Mouse (Mus musculus) embryonic facial prominence, embryonic 12.5 days (tissue): Measurements from ENCODE around the gene Arid3b. TPM values are rescaled to one million over a fixed set of nuclear protein-coding genes. Genes with fewer than 3 reads are reported as not detected.

Experiments used
- ATAC-seq: fragments of 200-750 bp; cut with Nextera tagmentation; 2 replicates; pipeline ENCODE4 v1.8.0; 2017; ENCODE audit not compliant: insufficient number of reproducible peaks, insufficient read depth, low FRiP score, low TSS enrichment
- H3K27ac ChIP-seq: fragments of 300-500 bp; sonication (generic); 2 replicates; pipeline ENCODE4 v1.5.1; 2016; ENCODE audit warnings: mild to moderate bottlenecking
- H3K27me3 ChIP-seq: fragments of 300-500 bp; sonication (generic); 2 replicates; pipeline ENCODE4 v1.6.1; 2016; ENCODE audit warnings: mild to moderate bottlenecking, moderate library complexity
- H3K36me3 ChIP-seq: fragments of 300-500 bp; sonication (generic); 2 replicates; pipeline ENCODE4 v1.6.1; 2016; ENCODE audit warnings: mild to moderate bottlenecking
- H3K4me1 ChIP-seq: fragments of 300-500 bp; sonication (generic); 2 replicates; pipeline ENCODE4 v1.6.1; 2016
- H3K4me2 ChIP-seq: fragments of 300-500 bp; sonication (generic); replicated peaks from 2 replicates; pipeline ENCODE4 v1.6.1; 2016; ENCODE audit warnings: mild to moderate bottlenecking, moderate library complexity
- H3K4me3 ChIP-seq: fragments of 300-500 bp; sonication (generic); 2 replicates; pipeline ENCODE4 v1.5.1; 2016; ENCODE audit warnings: mild to moderate bottlenecking
- H3K9ac ChIP-seq: fragments of 300-500 bp; sonication (generic); 2 replicates; pipeline ENCODE4 v1.6.1; 2016; ENCODE audit warnings: mild to moderate bottlenecking, moderate library complexity
- H3K9me3 ChIP-seq: fragments of 300-500 bp; sonication (generic); 2 replicates; pipeline ENCODE4 v1.6.1; 2016; ENCODE audit warnings: mild to moderate bottlenecking, moderate library complexity
- WGBS: fragments of 180-500 bp; shearing (Covaris S2); methylation state at CpG from one replicate; pipeline ENCODE4 v1.1.7; 2016; 5-methylcytosine and 5-hydroxymethylcytosine counted together
- polyA plus RNA-seq: library from polyadenylated mRNA; unstranded; fragments of >200 nt; fragmentation: Nextera tagmentation; extraction: Ambion mirVana; gene quantifications from 2 replicates; pipeline ENCODE4 v1.2.1, GENCODE M21; 2016

Arid3b gene
- polyA plus RNA-seq, 1 experiment from 2014 or later, result 13.6 TPM

DNA sequence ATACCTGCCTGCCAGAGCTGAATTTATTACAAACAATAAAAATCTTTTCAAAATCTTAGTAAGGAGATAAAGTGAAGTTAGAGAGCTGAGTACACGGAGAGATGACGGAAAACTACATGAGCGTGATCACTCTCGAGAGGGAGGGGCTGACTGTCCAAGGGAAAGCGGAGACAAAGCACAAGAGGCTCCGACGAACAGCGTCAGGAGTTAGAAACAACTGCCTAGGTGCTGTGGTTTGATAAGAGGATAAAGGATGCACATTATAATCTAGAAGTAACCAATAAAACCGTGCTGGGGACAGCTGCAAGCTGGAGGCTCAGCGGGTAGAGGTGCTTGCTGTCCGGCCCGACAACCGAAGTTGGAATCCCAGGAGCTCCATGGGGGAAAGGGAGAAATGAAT, 13.8 kb downstream of the Arid3b start:
- no peak overlapping the region for H3K4me3 ChIP-seq
- ATAC-seq, result no peak
- H3K27ac ChIP-seq, result no peak overlapping the region
- H3K36me3 ChIP-seq, result no peaks in the 10 kb centered on the region
- H3K9ac ChIP-seq, result no peak overlapping the region
- H3K4me1 ChIP-seq, result peaks cover 20% of the 10 kb centered on the region
- WGBS, result 75% methylated on average over 13 of the region's 13 CpGs
- H3K4me2 ChIP-seq, result no peak overlapping the region
- no peaks in the 10 kb centered on the region for H3K27me3 ChIP-seq
- no peaks in the 10 kb centered on the region for H3K9me3 ChIP-seq

- Histone ChIP-seq H3K4me1 (peaks cover 41% of the 10 kb centered on the region), H3K4me3 (no peak overlapping the region), H3K27ac (no peak overlapping the region), H3K4me2 (no peak overlapping the region), H3K27me3 (no peaks in the 10 kb centered on the region), H3K36me3 (no peaks in the 10 kb centered on the region), H3K9me3 (no peaks in the 10 kb centered on the region), H3K9ac (no peak overlapping the region)
- 39% methylated on average over 16 of the region's 16 CpGs for WGBS
- no peak for ATAC-seq
Observed at GRCm38 (mm10) chr9:57820186-57821080, 16.2 kb downstream of the Arid3b start.

- Histone ChIP-seq H3K27ac (peak overlapping the region; percentile 46; the same call in 1 of the 2 replicates), H3K9me3 (no peaks in the 10 kb centered on the region), H3K4me3 (no peak overlapping the region), H3K27me3 (no peaks in the 10 kb centered on the region), H3K4me2 (peak overlapping the region; percentile 16; the same call in 1 of the 2 replicates), H3K4me1 (peaks cover 72% of the 10 kb centered on the region), H3K36me3 (no peaks in the 10 kb centered on the region), H3K9ac (no peak overlapping the region)
- ATAC-seq, result no peak
- 5% methylated on average over 6 of the region's 6 CpGs for WGBS
Observed at GRCm38 (mm10) chr9:57817220-57817667, 19.3 kb downstream of the Arid3b start.

GRCm38 (mm10) chr9:57814866-57815265, 21.7 kb downstream of the Arid3b start:
- no peak overlapping the region for H3K9ac ChIP-seq
- H3K36me3 ChIP-seq, result no peaks in the 10 kb centered on the region
- WGBS, result 35% methylated on average over 3 of the region's 3 CpGs
- H3K4me3 ChIP-seq, result no peak overlapping the region
- H3K4me1 ChIP-seq, result peaks cover 70% of the 10 kb centered on the region
- H3K4me2 ChIP-seq, result no peak overlapping the region
- no peaks in the 10 kb centered on the region for H3K9me3 ChIP-seq
- no peak overlapping the region for H3K27ac ChIP-seq
- no peaks in the 10 kb centered on the region for H3K27me3 ChIP-seq
- ATAC-seq, result no peak

DNA sequence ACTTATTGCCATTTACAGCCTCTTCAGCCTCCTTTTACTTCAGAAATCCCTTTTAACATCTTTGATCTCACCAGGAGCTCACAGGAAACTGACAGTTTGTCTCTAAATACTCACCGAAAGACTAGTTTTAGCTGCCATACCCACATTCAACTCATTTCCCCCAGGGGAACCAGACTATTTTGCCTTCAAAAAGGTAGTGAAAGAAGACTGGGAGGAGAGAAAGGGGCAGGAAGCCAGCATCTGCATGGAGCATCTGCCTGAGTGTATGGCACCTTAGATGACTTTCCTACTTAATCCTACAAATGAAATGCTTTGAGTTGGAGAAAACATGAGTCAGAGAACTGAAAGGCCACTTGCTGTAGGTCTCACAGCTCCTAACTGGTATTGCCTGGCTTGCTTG, 22.6 kb downstream of the Arid3b start:
- Histone ChIP-seq H3K27me3 (no peaks in the 10 kb centered on the region), H3K9me3 (no peaks in the 10 kb centered on the region), H3K36me3 (no peaks in the 10 kb centered on the region; the same call in 1 of the 2 replicates), H3K4me1 (peaks cover 74% of the 10 kb centered on the region), H3K9ac (no peak overlapping the region), H3K4me2 (no peak overlapping the region), H3K27ac (no peak overlapping the region), H3K4me3 (no peak overlapping the region)
- WGBS, result 14% methylated on average over 1 of the region's 1 CpGs
- ATAC-seq, result no peak

DNA sequence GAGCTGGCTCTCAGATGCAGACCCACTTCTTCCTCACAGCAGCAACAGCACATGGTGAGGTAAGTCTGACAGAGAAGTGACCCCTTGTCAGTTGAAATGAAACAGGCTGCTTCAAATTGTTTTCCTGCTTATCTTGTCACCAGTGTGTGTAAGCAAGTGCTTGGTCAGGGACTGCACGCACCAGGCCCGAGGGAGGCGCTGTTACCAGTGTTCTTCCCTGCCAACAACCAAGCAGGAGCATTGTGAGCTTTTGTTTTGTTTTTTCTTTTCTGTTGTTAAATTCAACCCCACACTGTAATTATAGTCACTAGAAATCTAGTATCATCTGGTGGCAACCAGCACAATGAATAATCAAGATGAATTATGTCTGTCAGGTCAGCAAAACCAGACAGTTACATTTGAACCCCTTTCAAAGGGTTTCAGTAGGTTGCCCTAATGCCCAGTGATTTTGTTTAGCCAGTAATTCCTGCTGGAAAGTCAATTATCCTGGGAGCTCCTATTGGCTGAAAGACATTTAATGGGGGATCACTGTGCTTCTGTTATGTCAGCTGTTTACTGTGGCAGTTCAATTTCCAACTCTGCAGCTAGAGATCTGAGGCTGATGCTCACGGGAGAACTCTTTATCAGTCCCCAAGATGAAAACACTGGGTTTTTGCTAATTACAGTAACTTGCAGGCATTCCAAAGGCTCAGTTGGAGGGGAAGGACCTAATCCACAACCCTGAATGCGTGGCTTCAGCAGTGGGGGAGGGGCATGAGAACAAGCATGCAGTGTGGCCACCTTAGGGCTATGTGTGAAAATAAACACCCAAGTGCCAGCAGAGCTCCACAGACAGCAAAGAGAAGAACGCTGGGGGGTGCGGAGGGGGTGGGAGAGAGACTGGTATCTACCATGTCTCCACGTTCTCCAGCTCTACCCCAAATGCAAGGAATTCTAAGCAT, 24.5 kb downstream of the Arid3b start:
- Histone ChIP-seq H3K4me3 (no peak overlapping the region), H3K4me2 (no peak overlapping the region)
- no peak for ATAC-seq

DNA sequence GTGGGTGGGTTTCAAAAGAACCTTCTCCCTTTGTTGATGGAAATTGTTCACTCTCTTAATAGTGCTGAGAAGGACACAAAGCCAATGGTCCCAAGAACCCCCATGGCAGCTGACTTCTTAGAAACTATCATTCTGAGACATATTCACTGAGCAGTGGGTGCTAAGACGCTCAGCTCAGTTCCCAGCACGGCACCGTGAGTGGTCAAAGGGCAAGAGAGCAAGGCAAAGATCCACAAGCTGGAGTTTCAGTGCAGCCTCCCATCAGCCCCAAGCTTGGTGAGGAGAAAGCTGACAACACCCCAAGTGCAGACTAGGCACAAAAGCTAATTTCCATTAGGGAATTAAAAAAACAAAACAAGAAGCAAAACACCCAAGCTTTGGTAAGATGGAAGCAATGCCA, 25.9 kb downstream of the Arid3b start:
- H3K4me1 ChIP-seq, result peaks cover 52% of the 10 kb centered on the region
- ATAC-seq, result no peak

More for the DNA sequence above, 24.5 kb downstream of the Arid3b start:
- WGBS, result 29% methylated on average over 8 of the region's 8 CpGs
- no peaks in the 10 kb centered on the region for H3K27me3 ChIP-seq
- H3K27ac ChIP-seq, result 0 out of 2 replicates have a peak overlapping the region, but pooled peaks have one; percentile 46
- H3K9ac ChIP-seq, result no peak overlapping the region
- H3K36me3 ChIP-seq, result no peaks in the 10 kb centered on the region; the same call in 1 of the 2 replicates
- H3K9me3 ChIP-seq, result no peaks in the 10 kb centered on the region
- peaks cover 61% of the 10 kb centered on the region for H3K4me1 ChIP-seq

DNA sequence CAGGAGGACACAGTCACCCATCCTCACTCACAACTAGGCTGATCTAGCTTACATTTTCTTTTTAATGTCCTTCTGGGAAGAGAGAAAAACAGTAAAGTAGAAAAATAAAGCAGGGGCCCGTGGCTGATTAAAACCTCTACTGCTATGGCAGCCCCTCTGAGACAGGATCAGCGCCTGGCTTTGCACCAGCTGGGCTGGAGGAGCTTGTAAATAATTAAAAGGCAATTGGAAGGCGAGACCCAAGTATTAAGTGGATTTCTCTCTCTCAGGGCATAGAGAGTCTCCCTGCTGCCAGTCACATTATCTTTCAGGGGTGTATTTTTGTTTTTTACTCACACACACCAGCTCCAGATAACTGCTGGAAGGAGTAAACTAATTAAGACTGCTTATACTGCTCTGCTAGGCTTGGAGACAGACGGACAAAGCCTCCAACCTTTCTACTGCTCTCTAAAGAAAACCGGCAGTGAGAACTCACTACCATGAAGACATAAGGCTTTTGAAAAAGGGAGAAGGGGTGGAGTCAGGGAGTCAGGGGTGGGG, 27.8 kb downstream of the Arid3b start:
- Histone ChIP-seq H3K9ac (no peak overlapping the region), H3K4me1 (peaks cover 41% of the 10 kb centered on the region), H3K4me2 (no peak overlapping the region), H3K36me3 (no peaks in the 10 kb centered on the region; the same call in 1 of the 2 replicates), H3K27ac (no peak overlapping the region), H3K4me3 (no peak overlapping the region), H3K9me3 (no peaks in the 10 kb centered on the region), H3K27me3 (no peaks in the 10 kb centered on the region)
- ATAC-seq, result no peak
- 54% methylated on average over 5 of the region's 5 CpGs for WGBS

More for the DNA sequence above, 25.9 kb downstream of the Arid3b start:
- Histone ChIP-seq H3K9ac (no peak overlapping the region), H3K27ac (no peak overlapping the region), H3K4me2 (no peak overlapping the region), H3K4me3 (no peak overlapping the region), H3K27me3 (no peaks in the 10 kb centered on the region), H3K9me3 (no peaks in the 10 kb centered on the region), H3K36me3 (no peaks in the 10 kb centered on the region; the same call in 1 of the 2 replicates)
- WGBS, result 65% methylated on average over 3 of the region's 3 CpGs

DNA sequence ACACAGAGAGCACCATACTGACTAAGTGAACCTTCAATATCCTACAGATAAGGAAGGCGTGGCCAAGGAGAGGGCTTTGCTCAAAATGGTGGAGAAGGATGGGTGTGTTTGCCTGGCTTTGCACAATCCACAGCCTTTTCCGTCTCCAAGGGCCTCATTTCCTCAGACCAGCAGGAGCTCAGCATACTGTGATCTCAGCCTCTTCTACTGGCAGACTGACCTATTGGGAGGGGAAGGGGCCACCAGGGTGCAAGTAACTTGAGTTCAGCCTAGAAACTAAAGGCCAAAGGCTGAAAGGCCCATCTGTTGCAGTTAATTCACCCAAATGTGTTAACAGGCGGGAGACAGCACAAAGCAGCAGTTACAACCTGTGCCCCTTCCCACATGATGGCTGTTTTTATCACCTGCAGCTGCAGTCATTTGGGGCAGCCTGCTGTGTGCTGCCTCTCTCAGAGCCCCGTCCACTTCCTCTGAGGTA, 29.4 kb downstream of the Arid3b start:
- Histone ChIP-seq H3K4me3 (no peak overlapping the region), H3K27me3 (no peaks in the 10 kb centered on the region), H3K4me1 (peaks cover 39% of the 10 kb centered on the region), H3K4me2 (no peak overlapping the region), H3K27ac (no peak overlapping the region), H3K9ac (no peak overlapping the region), H3K36me3 (no peaks in the 10 kb centered on the region; the same call in 1 of the 2 replicates), H3K9me3 (no peaks in the 10 kb centered on the region)
- no peak for ATAC-seq
- WGBS, result 59% methylated on average over 4 of the region's 4 CpGs

DNA sequence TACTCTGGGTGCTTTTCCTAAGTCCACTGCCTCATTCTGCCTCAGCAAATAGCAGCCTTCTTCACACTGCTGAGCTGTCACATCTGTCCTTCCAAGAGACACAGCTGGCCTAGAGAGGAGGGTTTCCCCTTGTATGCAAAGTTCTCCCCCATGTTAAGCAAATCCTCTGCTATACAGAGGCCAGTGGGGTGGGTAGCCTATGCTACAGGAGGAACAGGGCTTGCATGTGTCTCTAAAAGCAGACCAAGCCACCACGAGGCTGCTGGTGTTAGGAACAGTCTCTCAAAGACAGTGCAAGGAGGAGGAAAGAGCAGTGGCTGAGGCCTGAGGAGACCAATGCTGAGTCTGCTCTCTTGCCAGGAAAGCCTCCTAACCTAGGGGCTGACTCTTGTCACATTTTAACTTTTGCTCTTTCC, 30.5 kb downstream of the Arid3b start:
- Histone ChIP-seq H3K9me3 (no peaks in the 10 kb centered on the region), H3K9ac (no peak overlapping the region), H3K36me3 (peaks cover 3% of the 10 kb centered on the region; the same call in 1 of the 2 replicates), H3K4me3 (no peak overlapping the region), H3K4me2 (no peak overlapping the region), H3K27me3 (no peaks in the 10 kb centered on the region), H3K4me1 (peaks cover 30% of the 10 kb centered on the region), H3K27ac (no peak overlapping the region)
- ATAC-seq, result no peak
- WGBS, result 15% methylated on average over 1 of the region's 1 CpGs

DNA sequence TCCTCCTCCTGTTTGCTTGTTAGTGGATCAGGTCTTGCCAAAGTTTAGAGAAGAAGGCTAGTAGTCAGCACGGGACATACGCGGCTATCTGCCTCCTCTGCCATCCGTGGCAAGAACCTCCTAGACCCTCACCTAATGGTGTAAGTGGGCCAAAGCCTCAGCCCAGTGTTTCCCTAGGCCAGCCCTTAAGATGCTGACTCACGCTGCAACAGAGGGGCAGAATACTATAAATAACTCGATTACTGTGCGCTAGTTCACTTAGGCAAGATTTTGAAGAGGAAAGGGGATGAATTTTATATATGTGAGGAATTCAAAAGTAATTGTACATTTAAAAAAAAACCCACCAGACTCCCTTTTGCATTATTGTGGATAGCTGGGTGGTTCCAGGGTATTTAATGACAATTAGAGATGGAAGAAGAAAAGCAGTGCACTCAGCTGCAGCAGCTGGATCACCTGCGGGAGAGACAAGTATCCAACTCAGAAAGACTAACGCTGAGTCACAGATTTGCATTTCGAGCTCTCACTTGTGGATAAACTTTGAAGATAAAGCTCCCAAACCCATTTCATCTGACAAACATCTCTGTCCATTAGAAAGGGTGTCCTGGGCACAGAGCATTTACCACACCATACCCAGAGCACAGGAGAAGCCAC, 31.4 kb downstream of the Arid3b start:
- no peak for ATAC-seq
- 75% methylated on average over 10 of the region's 10 CpGs for WGBS
- Histone ChIP-seq H3K27me3 (no peaks in the 10 kb centered on the region), H3K4me1 (peaks cover 30% of the 10 kb centered on the region), H3K36me3 (peaks cover 3% of the 10 kb centered on the region; the same call in 1 of the 2 replicates), H3K9me3 (no peaks in the 10 kb centered on the region), H3K27ac (no peak overlapping the region), H3K4me3 (no peak overlapping the region), H3K9ac (no peak overlapping the region), H3K4me2 (no peak overlapping the region)
